Mouse (Mus musculus) forebrain, embryonic 13.5 days (tissue): ENCODE measurements around the gene Myh14. TPM values are rescaled to one million over a fixed set of nuclear protein-coding genes. Genes with fewer than 3 reads are reported as not detected.

Experiments used
- ATAC-seq: fragments of 200-750 bp; cut with Nextera tagmentation; 2 replicates; pipeline ENCODE4 v1.8.0; 2017
- H3K27ac ChIP-seq: fragments of 300-500 bp; sonication (generic); 2 replicates; pipeline ENCODE4 v1.5.1; 2015; ENCODE audit warnings: inconsistent platforms, mild to moderate bottlenecking, moderate library complexity
- H3K27me3 ChIP-seq: fragments of 300-500 bp; sonication (generic); 2 replicates; pipeline ENCODE4 v1.6.1; 2015; ENCODE audit warnings: mild to moderate bottlenecking, inconsistent platforms
- H3K36me3 ChIP-seq: fragments of 300-500 bp; sonication (generic); 2 replicates; pipeline ENCODE4 v1.6.1; 2015; ENCODE audit warnings: mild to moderate bottlenecking, inconsistent platforms; ENCODE audit not compliant: poor library complexity, severe bottlenecking
- H3K4me1 ChIP-seq: fragments of 300-500 bp; sonication (generic); 2 replicates; pipeline ENCODE4 v1.6.1; 2015; ENCODE audit warnings: inconsistent platforms
- H3K4me2 ChIP-seq: fragments of 300-500 bp; sonication (generic); 2 replicates; pipeline ENCODE4 v1.6.1; 2015; ENCODE audit warnings: inconsistent platforms, mild to moderate bottlenecking, moderate library complexity
- H3K4me3 ChIP-seq: fragments of 300-500 bp; sonication (generic); 2 replicates; pipeline ENCODE4 v1.5.1; 2015; ENCODE audit warnings: mild to moderate bottlenecking, inconsistent platforms
- H3K9ac ChIP-seq: fragments of 300-500 bp; sonication (generic); 2 replicates; pipeline ENCODE4 v1.6.1; 2015; ENCODE audit warnings: mild to moderate bottlenecking, inconsistent platforms
- H3K9me3 ChIP-seq: fragments of 300-500 bp; sonication (generic); replicated peaks from 2 replicates; pipeline ENCODE4 v1.6.1; 2016; ENCODE audit warnings: inconsistent platforms
- WGBS: fragments of 180-500 bp; shearing (Covaris S2); methylation state at CpG from one replicate; pipeline ENCODE4 v1.1.7; 2015; 5-methylcytosine and 5-hydroxymethylcytosine counted together
- polyA plus RNA-seq: library from polyadenylated mRNA; unstranded; fragments of >200 nt; fragmentation: Nextera tagmentation; extraction: Ambion mirVana; gene quantifications from 2 replicates; pipeline ENCODE4 v1.2.1, GENCODE M21; 2015

Gene Myh14
- polyA plus RNA-seq, 1 experiment from 2014 or later, result 0.49 TPM

GRCm38 (mm10) chr7:44564486-44564885 lies 106.2 kb downstream of the Myh14 start:
- Histone ChIP-seq H3K36me3 (no peaks in the 10 kb centered on the region), H3K9me3 (no peaks in the 10 kb centered on the region), H3K27ac (no peak overlapping the region), H3K4me3 (no peak overlapping the region), H3K27me3 (0 out of 2 replicates have a peak, but pooled peaks cover 8% of the 10 kb centered on the region), H3K9ac (no peak overlapping the region), H3K4me1 (no peaks in the 10 kb centered on the region), H3K4me2 (no peak overlapping the region)
- 86% methylated on average over 10 of the region's 10 CpGs for WGBS
- ATAC-seq, result no peak

- Histone ChIP-seq H3K27me3 (0 out of 2 replicates have a peak, but pooled peaks cover 5% of the 10 kb centered on the region), H3K4me2 (no peak overlapping the region), H3K4me3 (no peak overlapping the region), H3K9me3 (no peaks in the 10 kb centered on the region), H3K27ac (no peak overlapping the region), H3K36me3 (no peaks in the 10 kb centered on the region), H3K9ac (no peak overlapping the region), H3K4me1 (no peaks in the 10 kb centered on the region)
- WGBS, result 48% methylated on average over 8 of the region's 8 CpGs
- no peak for ATAC-seq
Observed at GRCm38 (mm10) chr7:44563284-44563683, 107.4 kb downstream of the Myh14 start.

DNA sequence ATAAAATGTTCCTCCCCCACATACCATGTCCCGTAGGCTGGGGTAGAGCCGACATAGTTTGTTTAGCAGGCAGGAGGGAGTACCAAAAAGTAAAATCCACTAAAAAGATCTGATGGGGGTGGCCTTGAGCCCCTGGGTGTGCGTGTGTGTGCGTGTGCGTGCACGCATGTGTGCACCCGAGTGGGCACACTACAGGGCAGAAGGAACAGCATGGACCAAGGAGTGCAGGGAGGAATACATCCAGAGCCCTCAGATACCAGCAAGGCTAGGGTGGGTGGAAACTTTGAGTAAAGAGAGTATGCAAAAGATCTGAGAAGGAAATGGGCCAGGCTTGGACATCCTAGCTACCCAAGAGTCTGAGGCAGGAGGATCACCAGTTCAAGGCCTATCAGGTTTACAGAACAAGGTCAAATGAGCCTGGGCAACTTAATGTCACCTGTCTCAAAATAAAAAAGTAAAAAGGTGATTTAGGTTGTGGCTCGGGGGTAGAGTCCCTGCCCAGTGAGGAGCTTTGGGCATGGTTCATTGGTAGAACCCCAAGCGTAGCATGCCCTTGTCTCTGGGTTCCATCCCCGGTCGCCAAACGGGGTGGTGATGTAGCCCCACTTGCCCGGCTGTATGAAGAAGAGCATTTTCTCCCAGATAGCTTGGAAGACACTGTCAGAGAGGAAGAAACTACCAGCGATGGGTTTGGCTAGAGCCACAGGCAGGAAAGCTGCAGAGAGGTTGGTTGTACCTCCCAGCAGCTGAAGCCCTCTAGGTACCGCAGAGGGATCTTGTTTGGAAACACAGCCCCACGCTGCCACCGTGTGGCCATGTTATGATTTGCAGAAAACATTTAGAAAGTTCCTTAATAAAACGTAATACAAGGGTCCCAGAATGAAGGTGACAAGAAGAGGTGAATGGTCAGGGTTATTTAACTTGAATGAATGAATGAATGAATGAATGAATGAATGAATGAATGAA lies 109.9 kb downstream of the Myh14 start:
- no peak overlapping the region for H3K27ac ChIP-seq
- ATAC-seq, result peak; percentile 70; the same call in 1 of the 2 replicates
- H3K9me3 ChIP-seq, result no peaks in the 10 kb centered on the region
- H3K4me1 ChIP-seq, result no peaks in the 10 kb centered on the region
- no peak overlapping the region for H3K9ac ChIP-seq
- H3K27me3 ChIP-seq, result 0 out of 2 replicates have a peak, but pooled peaks cover 9% of the 10 kb centered on the region
- 53% methylated on average over 18 of the region's 18 CpGs for WGBS
- no peak overlapping the region for H3K4me3 ChIP-seq
- no peaks in the 10 kb centered on the region for H3K36me3 ChIP-seq
- H3K4me2 ChIP-seq, result no peak overlapping the region

GRCm38 (mm10) chr7:44557629-44558028 lies 113.0 kb downstream of the Myh14 start:
- Histone ChIP-seq H3K27me3 (peaks cover 9% of the 10 kb centered on the region; the same call in 1 of the 2 replicates), H3K9ac (no peak overlapping the region), H3K4me2 (no peak overlapping the region), H3K4me3 (no peak overlapping the region), H3K9me3 (no peaks in the 10 kb centered on the region), H3K27ac (no peak overlapping the region), H3K4me1 (peaks cover 6% of the 10 kb centered on the region), H3K36me3 (no peaks in the 10 kb centered on the region)
- no peak for ATAC-seq
- 66% methylated on average over 2 of the region's 2 CpGs for WGBS

Other genes starting within 250 kb of the Myh14 start
- gene Lrrc4b, start 241.8 kb downstream of the Myh14 start, polyA plus RNA-seq, result 11.6 and 12.6 TPM in 2 replicates
- gene Aspdh, start 205.5 kb downstream of the Myh14 start, polyA plus RNA-seq, result 3.8 and 4.0 TPM in 2 replicates
- 49.0 and 56.1 TPM in 2 replicates for gene Josd2, start 202.9 kb downstream of the Myh14 start, polyA plus RNA-seq
- 101 and 106 TPM in 2 replicates for gene Emc10, start 174.3 kb downstream of the Myh14 start, polyA plus RNA-seq
- gene Fam71e1, start 174.3 kb downstream of the Myh14 start, polyA plus RNA-seq, result 30.1 and 35.0 TPM in 2 replicates
- 0.13 and 0.14 TPM in 2 replicates for gene Mybpc2, start 146.2 kb downstream of the Myh14 start, polyA plus RNA-seq
- not detected in 2 replicates for gene Spib, start 138.8 kb downstream of the Myh14 start, polyA plus RNA-seq
- 77.8 and 89.7 TPM in 2 replicates for gene Pold1, start 122.0 kb downstream of the Myh14 start, polyA plus RNA-seq
- 76.0 and 76.2 TPM in 2 replicates for gene Nr1h2, start 116.9 kb downstream of the Myh14 start, polyA plus RNA-seq
- gene Napsa, start 98.5 kb downstream of the Myh14 start, polyA plus RNA-seq, result 0.53 and 0.57 TPM in 2 replicates
- gene Kcnc3, start 80.2 kb downstream of the Myh14 start, polyA plus RNA-seq, result 2.1 and 2.4 TPM in 2 replicates
- gene Izumo2, start 37.9 kb upstream of the Myh14 start, polyA plus RNA-seq, result not detected in 2 replicates
- gene Vrk3, start 77.6 kb upstream of the Myh14 start, polyA plus RNA-seq, result 38.7 and 39.0 TPM in 2 replicates
- 1.4 and 1.6 TPM in 2 replicates for gene Zfp473, start 80.2 kb upstream of the Myh14 start, polyA plus RNA-seq
- 73.5 and 83.0 TPM in 2 replicates for gene Nup62, start 145.2 kb upstream of the Myh14 start, polyA plus RNA-seq
- 1.2 and 1.9 TPM in 2 replicates for gene Il4i1, start 145.5 kb upstream of the Myh14 start, polyA plus RNA-seq
- gene Atf5, start 145.8 kb upstream of the Myh14 start, polyA plus RNA-seq, result 5.4 and 5.7 TPM in 2 replicates
- gene Akt1s1, start 178.1 kb upstream of the Myh14 start, polyA plus RNA-seq, result 93.1 and 95.4 TPM in 2 replicates
- 81.5 and 95.5 TPM in 2 replicates for gene Tbc1d17, start 178.2 kb upstream of the Myh14 start, polyA plus RNA-seq
- gene Pnkp, start 186.3 kb upstream of the Myh14 start, polyA plus RNA-seq, result 34.9 and 38.1 TPM in 2 replicates
- 558 and 574 TPM in 2 replicates for gene Ptov1, start 198.9 kb upstream of the Myh14 start, polyA plus RNA-seq
- gene Med25, start 221.9 kb upstream of the Myh14 start, polyA plus RNA-seq, result 145 and 165 TPM in 2 replicates
- gene Fuz, start 225.2 kb upstream of the Myh14 start, polyA plus RNA-seq, result 24.7 and 27.7 TPM in 2 replicates